Comparison of ENCODE assay signal across 25 mouse cellular contexts in genomic region chr2:146228435-146228834, GRCm38 (mm10). TPM values are rescaled to one million over a fixed set of nuclear protein-coding genes. Genes with fewer than 3 reads are reported as not detected.
DNase-seq lines count a peak whose midpoint lies in the region; TF ChIP-seq lines count a peak whose summit lies in the region.
"Had no signal": no experiment of that assay in that cellular context is flagged by ENCODE, and none has a peak within 500 bp of the region (broad histone marks: within the 10 kb centered on the region; RNA-seq: fewer than 3 reads in every experiment).

No protein-coding gene starts in this region.

- TF ChIP-seq POLR2A in cerebellum, adult 2 months (IDR thresholded peaks at IDR 0.05; ENCODE audit: borderline replicate concordance, insufficient read depth, low read length): no peak
- no peak for TF ChIP-seq POLR2A in brain, embryonic 14.5 days (IDR thresholded peaks at IDR 0.05; ENCODE audit: borderline replicate concordance, extremely low read depth, insufficient read depth, insufficient read length, poor library complexity, severe bottlenecking)

- peaks cover 1% of the 10 kb centered on the region; the same call in 1 of the 2 replicates for H3K27me3 ChIP-seq in cerebellum, adult 2 months (ENCODE audit: control insufficient read depth, insufficient read depth, low read length)
- H3K27me3 ChIP-seq: CH12.LX had no signal

- peak; percentile 50 to 60 for DNase-seq in cerebellum, postnatal 10 days
- no peak for DNase-seq in cerebellum, adult 2 months
- peak; percentile 41 for DNase-seq in left cerebral cortex, postnatal 4 days
- DNase-seq in left cerebral cortex, adult 8-10 months (ENCODE audit: low spot score in 2 of 2): no peak
- peak; percentile 44 for DNase-seq in brain, embryonic 14.5 days (ENCODE audit: low read depth)
- DNase-seq: adrenal gland, adult 8-10 months; adrenal gland, postnatal 14 days; adrenal gland, postnatal 36 days; B cell, adult 2 months; cerebellum, adult 11 months; cerebellum, adult 18-20 months; cerebellum, adult 9-10 months; cerebellum, postnatal 36 days; embryo, embryonic 11 days had no signal

- no peak for TF ChIP-seq CTCF in cerebellum, adult 2 months (IDR thresholded peaks at IDR 0.05; ENCODE audit: borderline replicate concordance, insufficient read depth, low read depth, low read length)
- no peak for TF ChIP-seq CTCF in brain, embryonic 14.5 days (IDR thresholded peaks at IDR 0.05; ENCODE audit: borderline replicate concordance, extremely low read depth, insufficient read depth, insufficient read length)

- intact Hi-C loops in left cerebral cortex, postnatal 4 days (cut with DNase I): loop anchor here (10.0 kb wide), 2 partner anchors 76 to 156 kb away; no protein-coding TSS in a partner anchor

- 56% methylated on average over 2 of the region's 2 CpGs for WGBS in cerebellum, adult 2 months

- H3K4me3 ChIP-seq in cerebellum, adult 2 months (replicated peaks; ENCODE audit: insufficient read depth, low read depth, low read length): no peak overlapping the region
- H3K4me3 ChIP-seq: embryonic facial prominence, embryonic 13.5 days; embryonic facial prominence, embryonic 15.5 days; erythroblast, embryonic 14.5 days; forebrain, embryonic 10.5 days; forebrain, embryonic 12.5 days had no signal

- no peaks in the 10 kb centered on the region for H3K4me1 ChIP-seq in cerebellum, adult 2 months (ENCODE audit: control insufficient read depth, insufficient read depth, low read length)

- no peak overlapping the region for H3K27ac ChIP-seq in cerebellum, adult 2 months (ENCODE audit: insufficient read depth, low read length)
- H3K27ac ChIP-seq: embryonic facial prominence, embryonic 13.5 days; embryonic facial prominence, embryonic 15.5 days; forebrain, embryonic 10.5 days; forebrain, embryonic 12.5 days had no signal

RNA-seq across cellular contexts. Expression of gene Insm1, which starts 6.7 kb away (rescaled TPM):
- 0.65 and 0.74 TPM in 2 replicates for polyA plus RNA-seq in cerebellum, adult 2 months (2012; rRNA removed)
- total RNA-seq in left cerebral cortex, postnatal 4 days (2021): 10 to 100 TPM; 11.6 to 14.7 TPM
- 1 to 10 TPM; 4.7 to 5.9 (median 5.8) TPM for total RNA-seq in left cerebral cortex, adult 8-10 months (2022)
- 51.1 and 74.2 TPM in 2 replicates for polyA plus RNA-seq in brain, embryonic 14.5 days (2012; rRNA removed)
- total RNA-seq: CH12.LX; common myeloid progenitor, adult 5-6 weeks had no signal
- polyA plus RNA-seq: activated CD4-positive, CD25-positive, alpha-beta regulatory T cell, adult 4 months; CD4-positive, CD25-positive, alpha-beta regulatory T cell, adult 4 months; erythroblast, embryonic 14.5 days; G1E; Patski had no signal

Comparison
In these comparisons a context has a peak if more than half of its experiments do, and no peak if none do; other contexts are left out.
1. DNase-seq: peak in cerebellum, postnatal 10 days (2 of 2), left cerebral cortex, postnatal 4 days (single experiment) and brain, embryonic 14.5 days (single experiment); none in cerebellum, adult 2 months (0 of 2) and left cerebral cortex, adult 8-10 months (0 of 2).